Mouse (Mus musculus) right cerebral cortex, postnatal 36 days (tissue): ENCODE measurements around the gene Zfp219.

Experiments
- DNase-seq, 2 experiments: peaks; one replicate each; pipeline ENCODE4 v3.0.0; 2022; ENCODE audit warnings: low spot score in 2 of 2, mixed read lengths in 1 of 2

Gene Zfp219

GRCm38 (mm10) chr14:51997483-51997882 is 23.1 kb downstream of the Zfp219 start:
- no peak for DNase-seq

GRCm38 (mm10) chr14:51996866-51997265 is 23.7 kb downstream of the Zfp219 start:
- DNase-seq, result no peak

GRCm38 (mm10) chr14:51996231-51996841 is 24.2 kb downstream of the Zfp219 start:
- no peak for DNase-seq

- no peak for DNase-seq
Measured at GRCm38 (mm10) chr14:51995219-51995871, 25.2 kb downstream of the Zfp219 start.

- DNase-seq, result no peak
Measured at GRCm38 (mm10) chr14:51994453-51994852, 26.1 kb downstream of the Zfp219 start.

- DNase-seq, result no peak
Measured at GRCm38 (mm10) chr14:51989461-51989970, 31.0 kb downstream of the Zfp219 start.

GRCm38 (mm10) chr14:51988731-51989130 is 31.8 kb downstream of the Zfp219 start:
- DNase-seq, result no peak

- no peak for DNase-seq
Measured at GRCm38 (mm10) chr14:51987177-51987576, 33.4 kb downstream of the Zfp219 start.

GRCm38 (mm10) chr14:51986153-51986505 is 34.4 kb downstream of the Zfp219 start:
- no peak for DNase-seq

GRCm38 (mm10) chr14:51985301-51986152 is 35.0 kb downstream of the Zfp219 start:
- DNase-seq, result peak in 1 of 2 experiments; percentile 63

GRCm38 (mm10) chr14:51984247-51985231 is 36.0 kb downstream of the Zfp219 start, which contains the start of gene Arhgef40:
TSS of gene Arhgef40 (plus strand) at chr14:51984719.
- DNase-seq, result no peak

- DNase-seq, result no peak
Measured at GRCm38 (mm10) chr14:51983855-51984246, 36.7 kb downstream of the Zfp219 start.

- no peak for DNase-seq
Measured at GRCm38 (mm10) chr14:51983251-51983650, 37.3 kb downstream of the Zfp219 start.

GRCm38 (mm10) chr14:51979252-51979651 is 41.3 kb downstream of the Zfp219 start:
- DNase-seq, result no peak

GRCm38 (mm10) chr14:51967400-51967799 is 53.1 kb downstream of the Zfp219 start:
- DNase-seq, result no peak

GRCm38 (mm10) chr14:51960316-51960715 is 60.2 kb downstream of the Zfp219 start:
- DNase-seq, result no peak
